Mouse (Mus musculus): Measurements from ENCODE around the gene Nectin2. TPM values are rescaled to one million over a fixed set of nuclear protein-coding genes. Genes with fewer than 3 reads are reported as not detected.

Nectin2 gene
- polyA plus RNA-seq, 1 experiment from 2014 or later, result 55.3 TPM

DNA sequence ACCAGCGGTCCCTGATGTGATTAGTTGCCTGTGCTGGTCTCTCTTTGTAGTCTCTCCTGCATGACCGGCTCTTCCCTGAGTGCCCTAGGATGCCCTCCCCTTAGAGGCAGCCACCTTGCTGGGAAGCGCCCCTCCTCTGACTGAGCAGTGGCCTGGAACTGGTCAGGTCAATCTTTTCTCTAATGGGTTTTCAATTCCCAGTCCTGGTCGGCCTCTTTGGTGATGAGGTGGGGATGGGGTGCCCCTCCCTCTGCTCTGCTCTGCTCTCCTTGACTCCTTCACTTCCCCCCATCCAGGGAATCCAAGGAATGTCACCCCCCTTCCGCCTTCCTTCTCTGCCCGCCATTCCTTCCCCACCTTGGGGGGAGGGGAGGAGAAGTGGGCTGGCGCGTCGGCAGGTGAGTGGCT lies 20.7 kb upstream of the Nectin2 start, which contains the start of gene Bcam:
Gene Bcam, minus strand, starts transcription at position 33 of the 408 bp plus-strand sequence.
- Histone ChIP-seq H3K4me2 (ENCODE audit: low read length) (peak within 1 kb of the TSS; percentile 74), H3K27me3 (ENCODE audit: control insufficient read depth, insufficient read depth, low read depth, low read length) (peaks cover 24% of the 10 kb centered on the region), H3K9me3 (replicated peaks; ENCODE audit: control insufficient read depth, low read length, poor library complexity, severe bottlenecking) (no peaks in the 10 kb centered on the region), H3K9ac (ENCODE audit: low read depth, low read length) (peak within 1 kb of the TSS; percentile 61), H3K27ac (ENCODE audit: low read length) (no peak within 1 kb of the TSS), H3K4me3 (ENCODE audit: low read depth, low read length) (peak within 1 kb of the TSS; percentile 41), H3K36me3 (ENCODE audit: control insufficient read depth, insufficient read depth, low read length) (no peaks in the 10 kb centered on the region), H3K4me1 (ENCODE audit: control insufficient read depth, insufficient read depth, low read length) (peaks cover 11% of the 10 kb centered on the region)
- 2% methylated on average over 9 of the region's 9 CpGs for WGBS
- ATAC-seq, result peak; percentile 56; the same call in 1 of the 2 replicates

DNA sequence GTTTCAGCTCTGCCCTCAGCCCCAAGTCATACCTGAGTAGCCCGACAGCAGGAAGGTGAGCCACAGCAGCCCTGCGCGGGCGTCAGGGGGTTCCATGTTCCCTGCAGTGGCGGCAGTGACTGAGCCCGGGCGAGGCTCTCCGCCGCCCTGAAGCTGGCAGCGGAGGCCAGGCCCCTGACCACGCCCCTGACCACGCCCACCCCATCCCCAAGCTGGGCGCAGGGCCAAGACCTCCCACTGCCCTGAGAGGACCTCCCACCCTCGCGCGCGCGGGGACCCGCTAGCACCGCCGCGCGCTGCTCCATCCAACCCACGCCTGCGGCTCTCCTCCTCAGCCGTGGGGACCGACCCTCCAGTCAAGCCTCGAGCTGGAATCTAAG lies 20.1 kb upstream of the Nectin2 start:
- Histone ChIP-seq H3K36me3 (ENCODE audit: control insufficient read depth, insufficient read depth, low read length) (no peaks in the 10 kb centered on the region), H3K9ac (ENCODE audit: low read depth, low read length) (peak overlapping the region; percentile 61), H3K27me3 (ENCODE audit: control insufficient read depth, insufficient read depth, low read depth, low read length) (peaks cover 24% of the 10 kb centered on the region), H3K27ac (ENCODE audit: low read length) (no peak overlapping the region), H3K9me3 (replicated peaks; ENCODE audit: control insufficient read depth, low read length, poor library complexity, severe bottlenecking) (no peaks in the 10 kb centered on the region), H3K4me3 (ENCODE audit: low read depth, low read length) (peak overlapping the region; percentile 41), H3K4me1 (ENCODE audit: control insufficient read depth, insufficient read depth, low read length) (peaks cover 11% of the 10 kb centered on the region), H3K4me2 (ENCODE audit: low read length) (peak overlapping the region; percentile 74)
- WGBS, result under 1% methylated on average over 27 of the region's 28 CpGs
- ATAC-seq, result peak; percentile 74

DNA sequence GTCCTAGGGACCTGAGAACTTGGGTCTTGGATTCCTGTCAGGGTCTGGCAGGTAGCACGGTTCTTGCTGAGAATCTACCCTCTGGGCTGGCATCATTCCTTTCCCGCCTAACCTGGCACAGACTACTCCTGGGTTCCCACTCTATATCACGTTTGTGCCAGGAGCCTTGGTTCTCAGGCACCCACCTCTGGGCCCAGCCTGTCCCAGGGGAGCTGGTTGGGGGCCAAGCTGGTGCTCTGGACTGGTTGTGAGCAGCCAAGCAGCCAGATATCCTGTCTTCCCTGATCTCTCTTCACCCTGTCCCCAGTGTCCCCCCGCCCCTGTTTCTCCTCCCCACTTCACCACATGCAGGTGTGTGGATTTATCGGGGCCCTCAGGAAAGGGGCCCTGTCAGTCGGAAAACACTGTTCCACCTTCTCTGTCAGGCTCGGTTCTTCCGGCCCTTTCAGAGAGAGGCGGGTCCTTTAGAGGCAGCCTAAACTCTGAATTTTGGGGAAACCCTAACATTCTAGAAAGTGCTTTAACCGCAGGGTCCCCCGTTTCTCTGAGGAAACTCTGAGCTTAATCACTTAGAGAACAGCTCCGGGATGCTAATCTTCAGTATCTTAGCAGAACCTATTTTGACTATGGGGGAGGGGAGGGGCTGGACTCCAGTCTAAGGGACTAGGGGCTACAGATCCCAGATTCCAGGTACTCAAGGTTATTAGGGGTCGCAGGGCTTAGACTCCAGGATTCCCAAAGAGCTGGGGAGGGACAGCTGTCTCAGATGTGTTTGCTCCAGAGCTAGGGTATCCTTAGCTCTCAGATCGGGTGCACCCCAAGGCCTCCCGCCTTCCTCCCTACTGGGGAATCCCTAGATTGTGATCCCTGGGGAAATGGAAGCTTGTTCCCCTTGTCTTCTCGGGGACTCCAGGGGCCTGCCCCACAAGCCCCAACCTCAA lies 19.4 kb upstream of the Nectin2 start:
- Histone ChIP-seq H3K9me3 (replicated peaks; ENCODE audit: control insufficient read depth, low read length, poor library complexity, severe bottlenecking) (no peaks in the 10 kb centered on the region), H3K4me1 (ENCODE audit: control insufficient read depth, insufficient read depth, low read length) (peaks cover 11% of the 10 kb centered on the region), H3K4me2 (ENCODE audit: low read length) (peak overlapping the region; percentile 74), H3K27me3 (ENCODE audit: control insufficient read depth, insufficient read depth, low read depth, low read length) (peaks cover 24% of the 10 kb centered on the region), H3K27ac (ENCODE audit: low read length) (no peak overlapping the region), H3K36me3 (ENCODE audit: control insufficient read depth, insufficient read depth, low read length) (no peaks in the 10 kb centered on the region), H3K4me3 (ENCODE audit: low read depth, low read length) (peak overlapping the region; percentile 41), H3K9ac (ENCODE audit: low read depth, low read length) (peak overlapping the region; percentile 61)
- ATAC-seq, result 0 out of 2 replicates have a peak, but pooled peaks have one; percentile 2
- WGBS, result 14% methylated on average over 16 of the region's 16 CpGs

DNA sequence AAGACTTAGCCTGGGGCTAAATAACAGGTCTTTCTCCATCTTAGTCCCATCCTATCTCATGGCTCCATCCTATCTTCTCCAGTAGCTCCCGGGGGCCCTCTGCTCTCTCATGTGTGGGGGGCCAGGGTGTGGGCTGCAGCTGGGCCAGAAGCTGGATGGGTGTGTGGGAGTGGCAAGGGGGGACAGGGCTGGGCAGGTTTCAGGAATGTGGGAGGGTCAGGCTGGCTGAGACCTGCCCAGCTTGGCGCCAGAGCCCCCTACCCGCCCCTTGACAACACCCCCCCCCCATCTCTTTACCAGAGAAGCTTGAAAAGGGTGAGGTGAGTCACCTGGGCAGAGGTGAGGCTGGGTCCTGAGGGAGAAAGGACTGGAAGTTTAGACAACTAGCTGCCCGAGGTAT lies 18.7 kb upstream of the Nectin2 start:
- Histone ChIP-seq H3K36me3 (ENCODE audit: control insufficient read depth, insufficient read depth, low read length) (no peaks in the 10 kb centered on the region), H3K9me3 (replicated peaks; ENCODE audit: control insufficient read depth, low read length, poor library complexity, severe bottlenecking) (no peaks in the 10 kb centered on the region), H3K27ac (ENCODE audit: low read length) (no peak overlapping the region), H3K27me3 (ENCODE audit: control insufficient read depth, insufficient read depth, low read depth, low read length) (peaks cover 24% of the 10 kb centered on the region), H3K4me3 (ENCODE audit: low read depth, low read length) (no peak overlapping the region), H3K4me1 (ENCODE audit: control insufficient read depth, insufficient read depth, low read length) (peaks cover 11% of the 10 kb centered on the region), H3K9ac (ENCODE audit: low read depth, low read length) (no peak overlapping the region), H3K4me2 (ENCODE audit: low read length) (no peak overlapping the region)
- 24% methylated on average over 4 of the region's 4 CpGs for WGBS
- no peak for ATAC-seq

DNA sequence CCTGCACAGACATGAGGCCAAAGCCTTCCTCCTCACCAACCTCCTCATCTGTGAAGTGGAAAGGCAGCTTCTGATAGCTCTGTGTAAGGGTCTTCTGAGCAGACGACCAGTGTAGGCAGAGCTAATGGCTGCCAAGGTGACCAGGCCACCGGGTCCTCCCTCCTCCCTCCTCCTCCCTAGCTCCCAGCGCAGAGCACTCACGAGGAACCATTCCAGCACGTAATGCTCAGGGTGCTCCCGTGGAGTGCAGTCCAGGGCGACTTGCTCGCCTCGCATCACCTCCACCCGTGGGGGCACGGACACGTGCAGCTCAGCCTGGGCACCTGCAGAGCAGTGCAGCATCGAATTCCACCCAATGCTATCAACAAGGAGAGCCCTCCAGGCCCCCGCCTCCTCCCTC lies 18.0 kb upstream of the Nectin2 start:
- Histone ChIP-seq H3K36me3 (ENCODE audit: control insufficient read depth, insufficient read depth, low read length) (no peaks in the 10 kb centered on the region), H3K27ac (ENCODE audit: low read length) (no peak overlapping the region), H3K4me3 (ENCODE audit: low read depth, low read length) (no peak overlapping the region), H3K27me3 (ENCODE audit: control insufficient read depth, insufficient read depth, low read depth, low read length) (peaks cover 24% of the 10 kb centered on the region), H3K4me1 (ENCODE audit: control insufficient read depth, insufficient read depth, low read length) (peaks cover 11% of the 10 kb centered on the region), H3K4me2 (ENCODE audit: low read length) (no peak overlapping the region), H3K9me3 (replicated peaks; ENCODE audit: control insufficient read depth, low read length, poor library complexity, severe bottlenecking) (no peaks in the 10 kb centered on the region), H3K9ac (ENCODE audit: low read depth, low read length) (no peak overlapping the region)
- no peak for ATAC-seq
- 66% methylated on average over 14 of the region's 14 CpGs for WGBS

DNA sequence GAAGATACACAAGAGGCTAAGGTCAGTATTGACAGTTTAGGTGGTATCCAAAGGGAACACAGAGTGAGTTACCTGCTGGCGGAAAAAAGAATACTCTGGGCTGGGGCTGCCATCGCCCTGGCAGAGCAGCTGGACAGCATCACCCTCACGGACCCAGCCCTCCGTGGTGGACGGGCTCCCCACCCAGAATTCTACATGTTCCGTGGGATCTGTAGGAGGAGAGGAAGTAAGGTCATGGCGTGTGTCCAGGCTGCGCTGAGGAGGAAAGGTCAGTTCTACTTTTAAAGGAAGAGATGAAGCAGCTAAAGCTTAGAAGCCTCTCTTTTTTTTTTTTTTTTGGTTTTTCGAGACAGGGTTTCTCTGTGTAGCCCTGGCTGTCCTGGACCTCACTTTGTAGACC lies 14.3 kb upstream of the Nectin2 start:
- ATAC-seq, result no peak
- Histone ChIP-seq H3K4me1 (ENCODE audit: control insufficient read depth, insufficient read depth, low read length) (no peaks in the 10 kb centered on the region), H3K9ac (ENCODE audit: low read depth, low read length) (no peak overlapping the region), H3K27ac (ENCODE audit: low read length) (no peak overlapping the region), H3K4me3 (ENCODE audit: low read depth, low read length) (no peak overlapping the region), H3K36me3 (ENCODE audit: control insufficient read depth, insufficient read depth, low read length) (no peaks in the 10 kb centered on the region), H3K9me3 (replicated peaks; ENCODE audit: control insufficient read depth, low read length, poor library complexity, severe bottlenecking) (no peaks in the 10 kb centered on the region), H3K27me3 (ENCODE audit: control insufficient read depth, insufficient read depth, low read depth, low read length) (peaks cover 5% of the 10 kb centered on the region), H3K4me2 (ENCODE audit: low read length) (no peak overlapping the region)
- 96% methylated on average over 9 of the region's 9 CpGs for WGBS

DNA sequence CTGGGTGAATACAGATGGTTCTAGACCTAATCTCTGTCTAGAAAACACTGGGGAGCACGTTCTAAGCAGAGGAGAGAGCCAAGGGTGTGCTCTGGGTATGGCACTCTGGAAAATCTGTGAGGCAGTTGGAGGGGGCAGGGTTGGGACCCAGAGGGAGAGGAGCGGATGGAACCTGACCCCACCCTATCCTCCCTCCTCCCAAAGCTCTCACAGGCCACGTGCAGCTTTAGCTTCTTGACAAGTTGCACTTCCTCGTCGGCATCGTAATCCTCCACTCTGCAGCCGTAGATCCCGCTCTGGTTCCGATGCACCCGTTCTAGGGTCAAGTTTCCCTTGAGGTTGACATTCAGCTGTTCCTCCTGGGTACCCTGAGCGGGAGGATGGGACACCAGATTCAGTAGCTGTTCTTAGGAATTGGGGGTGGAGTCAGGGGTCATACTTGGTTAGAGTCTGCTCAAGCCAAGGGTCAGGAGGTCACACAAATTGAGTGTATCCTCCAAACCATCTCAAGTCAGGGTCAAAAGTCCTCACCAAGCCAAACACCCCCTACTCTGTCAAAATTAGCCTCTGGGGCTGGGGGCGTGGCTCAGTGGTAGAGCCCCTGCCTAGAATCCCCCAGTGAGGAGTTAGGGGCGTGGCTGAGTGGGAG lies 13.7 kb upstream of the Nectin2 start:
- no peaks in the 10 kb centered on the region for H3K36me3 ChIP-seq (ENCODE audit: control insufficient read depth, insufficient read depth, low read length)

DNA sequence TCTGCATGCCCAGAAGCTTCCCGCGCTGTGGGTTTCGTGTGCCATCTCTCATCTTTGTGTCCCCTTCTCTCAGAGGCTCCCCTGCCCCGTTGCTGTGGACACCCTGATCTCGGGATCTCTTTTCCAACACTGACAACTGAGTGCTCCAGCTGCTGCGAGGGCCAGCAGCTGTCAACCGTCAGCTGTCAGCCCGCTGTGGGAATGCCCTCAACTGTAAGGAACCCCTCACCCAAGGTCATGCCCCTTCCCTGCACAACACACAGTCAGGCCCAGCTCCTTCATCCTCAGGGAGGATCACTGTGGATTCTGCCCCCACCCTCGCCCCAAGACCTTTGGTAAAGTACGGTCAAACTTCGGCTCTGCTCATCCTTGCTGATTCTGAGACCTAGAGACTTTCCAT lies 12.0 kb upstream of the Nectin2 start:
- H3K27ac ChIP-seq (ENCODE audit: low read length), result no peak overlapping the region
- no peaks in the 10 kb centered on the region for H3K9me3 ChIP-seq (replicated peaks; ENCODE audit: control insufficient read depth, low read length, poor library complexity, severe bottlenecking)
- WGBS, result 88% methylated on average over 11 of the region's 11 CpGs
- no peaks in the 10 kb centered on the region for H3K4me1 ChIP-seq (ENCODE audit: control insufficient read depth, insufficient read depth, low read length)
- no peak overlapping the region for H3K4me3 ChIP-seq (ENCODE audit: low read depth, low read length)
- no peak overlapping the region for H3K9ac ChIP-seq (ENCODE audit: low read depth, low read length)
- no peaks in the 10 kb centered on the region for H3K27me3 ChIP-seq (ENCODE audit: control insufficient read depth, insufficient read depth, low read depth, low read length)
- no peaks in the 10 kb centered on the region for H3K36me3 ChIP-seq (ENCODE audit: control insufficient read depth, insufficient read depth, low read length)
- H3K4me2 ChIP-seq (ENCODE audit: low read length), result no peak overlapping the region
- no peak for ATAC-seq

More for the DNA sequence above, 13.7 kb upstream of the Nectin2 start:
- Histone ChIP-seq H3K27ac (ENCODE audit: low read length) (no peak overlapping the region), H3K9me3 (replicated peaks; ENCODE audit: control insufficient read depth, low read length, poor library complexity, severe bottlenecking) (no peaks in the 10 kb centered on the region), H3K4me3 (ENCODE audit: low read depth, low read length) (no peak overlapping the region), H3K9ac (ENCODE audit: low read depth, low read length) (no peak overlapping the region), H3K27me3 (ENCODE audit: control insufficient read depth, insufficient read depth, low read depth, low read length) (no peaks in the 10 kb centered on the region; the same call in none of the 2 replicates), H3K4me1 (ENCODE audit: control insufficient read depth, insufficient read depth, low read length) (no peaks in the 10 kb centered on the region), H3K4me2 (ENCODE audit: low read length) (no peak overlapping the region)
- WGBS, result 87% methylated on average over 13 of the region's 13 CpGs
- ATAC-seq, result no peak

DNA sequence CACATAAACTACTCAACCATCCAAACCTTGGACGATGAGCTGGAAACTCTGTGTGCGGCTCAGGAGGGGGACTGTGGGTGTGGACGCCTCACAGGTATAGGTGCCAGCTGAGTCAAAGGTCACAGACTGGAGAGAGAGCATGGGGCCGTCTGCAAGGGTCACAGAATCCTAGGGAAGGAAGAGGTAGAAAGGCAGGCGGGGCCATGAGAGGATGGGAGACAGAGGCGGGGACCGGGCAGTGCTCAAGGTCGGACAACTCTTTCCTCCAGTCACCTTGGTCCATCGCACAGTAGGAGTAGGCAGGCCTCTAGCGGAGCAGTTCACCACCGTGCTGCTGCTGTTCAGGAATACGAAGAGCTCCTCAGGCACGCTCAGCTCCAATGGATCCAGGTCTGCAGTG lies 9.7 kb upstream of the Nectin2 start:
- WGBS, result 92% methylated on average over 13 of the region's 13 CpGs
- Histone ChIP-seq H3K27ac (ENCODE audit: low read length) (no peak overlapping the region), H3K27me3 (ENCODE audit: control insufficient read depth, insufficient read depth, low read depth, low read length) (no peaks in the 10 kb centered on the region), H3K4me1 (ENCODE audit: control insufficient read depth, insufficient read depth, low read length) (no peaks in the 10 kb centered on the region), H3K4me2 (ENCODE audit: low read length) (no peak overlapping the region), H3K9me3 (replicated peaks; ENCODE audit: control insufficient read depth, low read length, poor library complexity, severe bottlenecking) (no peaks in the 10 kb centered on the region), H3K9ac (ENCODE audit: low read depth, low read length) (no peak overlapping the region), H3K36me3 (ENCODE audit: control insufficient read depth, insufficient read depth, low read length) (no peaks in the 10 kb centered on the region), H3K4me3 (ENCODE audit: low read depth, low read length) (no peak overlapping the region)
- ATAC-seq, result no peak
